Comparison of ENCODE assay signal across 9 mouse cellular contexts in the genomic region with DNA sequence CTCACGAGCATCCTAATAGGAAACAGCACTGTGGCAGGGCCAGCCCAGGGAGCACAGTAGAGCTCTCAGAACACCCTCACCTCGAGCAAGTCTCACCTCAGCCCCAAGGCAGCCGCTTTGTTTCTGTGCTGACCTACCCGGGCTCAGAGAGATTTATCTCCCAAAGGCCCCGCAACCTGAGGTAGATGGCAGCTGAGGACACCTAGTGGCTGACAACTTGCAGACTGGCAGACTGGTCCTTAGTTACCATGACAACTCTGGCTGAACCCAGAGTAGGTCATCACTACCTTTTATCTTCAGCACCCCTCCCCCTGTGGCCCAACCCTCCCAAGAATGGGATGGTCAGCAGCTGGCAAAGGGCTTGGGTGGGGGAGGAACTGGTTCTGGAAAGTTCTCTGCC. TPM values are rescaled to one million over a fixed set of nuclear protein-coding genes. Genes with fewer than 3 reads are reported as not detected.
DNase-seq lines count a peak whose midpoint lies in the region; ATAC-seq and TF ChIP-seq lines count a peak whose summit lies in the region.
"Had no signal": no experiment of that assay in that cellular context is flagged by ENCODE, and none has a peak within 500 bp of the region (broad histone marks: within the 10 kb centered on the region; RNA-seq: fewer than 3 reads in every experiment).

No protein-coding gene starts in this region.

- no peak for ATAC-seq in kidney, postnatal 0 days (replicated peaks; ENCODE audit: low FRiP score, low read depth)

- DNase-seq in cerebellum, adult 2 months: no peak
- no peak for DNase-seq in cerebellum, adult 9-11 months
- peak; percentile 25 to 37 for DNase-seq in left cerebral cortex, postnatal 14 days (ENCODE audit: low spot score in 2 of 2)
- DNase-seq in left cerebral cortex, adult 8-10 months (ENCODE audit: low spot score in 2 of 2): no peak
- no peak for DNase-seq in kidney, postnatal 0 days (ENCODE audit: low spot score)
- no peak for DNase-seq in urinary bladder, postnatal 10 days (ENCODE audit: low spot score)
- no peak for DNase-seq in thymus, adult 2 months

- no peak for TF ChIP-seq EP300 in ES-Bruce4 (IDR thresholded peaks at IDR 0.05; ENCODE audit: insufficient read depth, low read depth, low read length)

- 47% methylated on average over 5 of the region's 5 CpGs for WGBS in cerebellum, adult 2 months
- WGBS in kidney, postnatal 0 days: 21% methylated on average over 5 of the region's 5 CpGs
- 46% methylated on average over 5 of the region's 5 CpGs for WGBS in thymus, adult 2 months

- no peak overlapping the region for H3K9ac ChIP-seq in ES-Bruce4 (ENCODE audit: low read depth, poor library complexity, severe bottlenecking)
- no peak overlapping the region for H3K9ac ChIP-seq in kidney, postnatal 0 days (ENCODE audit: low read depth, low read length)

- intact Hi-C loops in left cerebral cortex, postnatal 14 days (cut with DNase I): loop anchor here (5.0 kb wide), 1 partner anchor 99 kb away; no protein-coding TSS in a partner anchor

- H3K27me3 ChIP-seq in cerebellum, adult 2 months (ENCODE audit: control insufficient read depth, insufficient read depth, low read length): no peaks in the 10 kb centered on the region
- no peaks in the 10 kb centered on the region for H3K27me3 ChIP-seq in ES-Bruce4 (ENCODE audit: control insufficient read depth, insufficient read depth, low read length, poor library complexity, severe bottlenecking)
- no peaks in the 10 kb centered on the region for H3K27me3 ChIP-seq in kidney, postnatal 0 days (ENCODE audit: insufficient read depth, low read length)
- H3K27me3 ChIP-seq in thymus, adult 2 months (ENCODE audit: control insufficient read depth, insufficient read depth, low read length): no peaks in the 10 kb centered on the region

- H3K27ac ChIP-seq in cerebellum, adult 2 months (ENCODE audit: insufficient read depth, low read length): no peak overlapping the region
- H3K27ac ChIP-seq in ES-Bruce4 (ENCODE audit: insufficient read depth, low read length): no peak overlapping the region
- no peak overlapping the region for H3K27ac ChIP-seq in kidney, postnatal 0 days
- no peak overlapping the region for H3K27ac ChIP-seq in thymus, adult 2 months (ENCODE audit: control insufficient read depth, insufficient read depth, low read length)

- no peak overlapping the region for H3K4me3 ChIP-seq in cerebellum, adult 2 months (replicated peaks; ENCODE audit: insufficient read depth, low read depth, low read length)
- no peak overlapping the region for H3K4me3 ChIP-seq in ES-Bruce4 (ENCODE audit: low read depth, low read length)
- H3K4me3 ChIP-seq in kidney, postnatal 0 days (replicated peaks; ENCODE audit: low read depth, low read length): no peak overlapping the region
- no peak overlapping the region for H3K4me3 ChIP-seq in thymus, adult 2 months (ENCODE audit: control insufficient read depth, insufficient read depth, low read length)

- no peak overlapping the region for H3K4me2 ChIP-seq in kidney, postnatal 0 days (ENCODE audit: low read length)

- TF ChIP-seq CTCF in cerebellum, adult 2 months (IDR thresholded peaks at IDR 0.05; ENCODE audit: borderline replicate concordance, insufficient read depth, low read depth, low read length): peak; percentile 29; the same call in 1 of the 2 replicates
- TF ChIP-seq CTCF in ES-Bruce4 (IDR thresholded peaks at IDR 0.05; ENCODE audit: low read depth, low read length): peak; percentile 60
- peak; percentile 65 for TF ChIP-seq CTCF in kidney, postnatal 0 days (IDR thresholded peaks at IDR 0.05; ENCODE audit: low read depth)
- no peak for TF ChIP-seq CTCF in thymus, adult 2 months (IDR thresholded peaks at IDR 0.05; ENCODE audit: borderline replicate concordance, control insufficient read depth, extremely low read depth, insufficient read depth, low read length, poor library complexity)

- no peaks in the 10 kb centered on the region for H3K9me3 ChIP-seq in ES-Bruce4 (replicated peaks; ENCODE audit: control insufficient read depth, insufficient read depth, low read length, poor library complexity, severe bottlenecking)
- H3K9me3 ChIP-seq in kidney, postnatal 0 days (replicated peaks; ENCODE audit: low read length): no peaks in the 10 kb centered on the region

- no peaks in the 10 kb centered on the region for H3K4me1 ChIP-seq in cerebellum, adult 2 months (ENCODE audit: control insufficient read depth, insufficient read depth, low read length)
- H3K4me1 ChIP-seq in ES-Bruce4 (ENCODE audit: control insufficient read depth, insufficient read depth, low read length): no peaks in the 10 kb centered on the region
- peaks cover 5% of the 10 kb centered on the region; the same call in 1 of the 2 replicates for H3K4me1 ChIP-seq in kidney, postnatal 0 days (replicated peaks; ENCODE audit: insufficient read depth, low read length)
- no peaks in the 10 kb centered on the region for H3K4me1 ChIP-seq in thymus, adult 2 months (replicated peaks; ENCODE audit: control insufficient read depth, insufficient read depth, low read length)

- no peak for TF ChIP-seq POLR2A in cerebellum, adult 2 months (IDR thresholded peaks at IDR 0.05; ENCODE audit: borderline replicate concordance, insufficient read depth, low read length)
- TF ChIP-seq POLR2A in ES-Bruce4 (IDR thresholded peaks at IDR 0.05; ENCODE audit: insufficient read depth, low read length): no peak
- TF ChIP-seq POLR2A in thymus, adult 2 months (IDR thresholded peaks at IDR 0.05; ENCODE audit: control insufficient read depth, extremely low read depth, insufficient read depth, low read length, poor library complexity): no peak

- H3K36me3 ChIP-seq in ES-Bruce4 (ENCODE audit: control insufficient read depth, insufficient read depth, low read length, poor library complexity, severe bottlenecking): no peaks in the 10 kb centered on the region
- no peaks in the 10 kb centered on the region; the same call in 1 of the 2 replicates for H3K36me3 ChIP-seq in kidney, postnatal 0 days (ENCODE audit: insufficient read depth, low read length)
- no peaks in the 10 kb centered on the region for H3K36me3 ChIP-seq in thymus, adult 2 months (ENCODE audit: control insufficient read depth, insufficient read depth, low read length)

RNA-seq across cellular contexts. Expression of a gene that starts 16.2 kb away (rescaled TPM):
- polyA plus RNA-seq in cerebellum, adult 2 months (2012; rRNA removed): 7.1 and 9.5 TPM in 2 replicates
- total RNA-seq in left cerebral cortex, postnatal 14 days (2021): 10 to 100 TPM; 13.0 to 13.6 TPM
- 1 to 10 TPM; 7.0 to 8.3 (median 7.9) TPM for total RNA-seq in left cerebral cortex, adult 8-10 months (2022)
- polyA plus RNA-seq in ES-Bruce4 (2011; ENCODE audit: insufficient read depth, insufficient read length, low read depth, missing spikeins): 1.9 and 2.0 TPM in 2 replicates
- polyA plus RNA-seq in kidney, postnatal 0 days (2015; fragmentation: Nextera tagmentation; extraction: Ambion mirVana): 22.4 and 24.6 TPM in 2 replicates
- polyA plus RNA-seq in thymus, adult 2 months (2012; rRNA removed): 24.1 and 37.3 TPM in 2 replicates
- total RNA-seq: MEL had no signal

RNA-seq across cellular contexts. Expression of a gene that starts 44.0 kb away (rescaled TPM):
- 1.2 and 1.7 TPM in 2 replicates for polyA plus RNA-seq in cerebellum, adult 2 months (2012; rRNA removed)
- total RNA-seq in left cerebral cortex, postnatal 14 days (2021): 1 to 10 TPM; 2.7 to 3.3 TPM
- 1 to 10 TPM; 1.6 to 5.9 (median 3.3) TPM for total RNA-seq in left cerebral cortex, adult 8-10 months (2022)
- 3.6 and 5.1 TPM in 2 replicates for polyA plus RNA-seq in ES-Bruce4 (2011; ENCODE audit: insufficient read depth, insufficient read length, low read depth, missing spikeins)
- 19.0 and 21.4 TPM in 2 replicates for polyA plus RNA-seq in kidney, postnatal 0 days (2015; fragmentation: Nextera tagmentation; extraction: Ambion mirVana)
- polyA plus RNA-seq in thymus, adult 2 months (2012; rRNA removed): 4.4 and 5.2 TPM in 2 replicates
- total RNA-seq: MEL had no signal

Comparison
In these comparisons a context has a peak if more than half of its experiments do, and no peak if none do; other contexts are left out.
1. DNase-seq: peak in left cerebral cortex, postnatal 14 days (2 of 2); none in cerebellum, adult 2 months (0 of 2), cerebellum, adult 9-11 months (single experiment), left cerebral cortex, adult 8-10 months (0 of 2), kidney, postnatal 0 days (single experiment), urinary bladder, postnatal 10 days (single experiment) and thymus, adult 2 months (single experiment).